Mouse (Mus musculus) urinary bladder, postnatal 4 days (tissue): ENCODE data around the gene BC025920.

ENCODE experiments used
- DNase-seq, 2 experiments: peaks; one replicate each; pipeline ENCODE4 v3.0.0; 2021 to 2022; ENCODE audit warnings: low spot score in 2 of 2

The BC025920 gene

GRCm38 (mm10) chr10:81605974-81606751 lies at the start of gene BC025920:
TSS of gene BC025920 (plus strand) at chr10:81606270.
- peak; percentile 95 for DNase-seq

- no peak for DNase-seq
Observed at GRCm38 (mm10) chr10:81556282-81556681, 49.8 kb upstream of the BC025920 start.

DNA sequence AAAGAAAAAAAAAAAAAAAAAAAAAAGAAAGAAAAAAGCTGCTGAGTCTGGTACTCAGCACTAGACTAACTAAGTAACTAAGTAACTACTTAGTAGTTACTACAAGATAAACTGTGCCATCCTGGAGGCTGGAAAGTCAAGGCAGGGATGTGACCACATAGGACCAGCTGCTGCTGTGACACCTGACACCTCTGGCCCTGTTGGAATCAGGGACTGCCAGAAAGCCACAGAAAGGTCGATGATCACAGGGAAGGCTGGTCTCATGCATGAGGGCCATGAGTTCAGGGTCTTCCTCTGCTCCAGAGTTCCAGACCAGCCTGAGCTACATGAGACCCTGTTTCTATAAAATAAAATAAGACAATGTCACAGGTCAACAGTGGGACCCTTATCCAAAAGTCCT lies 48.6 kb upstream of the BC025920 start:
- no peak for DNase-seq

DNA sequence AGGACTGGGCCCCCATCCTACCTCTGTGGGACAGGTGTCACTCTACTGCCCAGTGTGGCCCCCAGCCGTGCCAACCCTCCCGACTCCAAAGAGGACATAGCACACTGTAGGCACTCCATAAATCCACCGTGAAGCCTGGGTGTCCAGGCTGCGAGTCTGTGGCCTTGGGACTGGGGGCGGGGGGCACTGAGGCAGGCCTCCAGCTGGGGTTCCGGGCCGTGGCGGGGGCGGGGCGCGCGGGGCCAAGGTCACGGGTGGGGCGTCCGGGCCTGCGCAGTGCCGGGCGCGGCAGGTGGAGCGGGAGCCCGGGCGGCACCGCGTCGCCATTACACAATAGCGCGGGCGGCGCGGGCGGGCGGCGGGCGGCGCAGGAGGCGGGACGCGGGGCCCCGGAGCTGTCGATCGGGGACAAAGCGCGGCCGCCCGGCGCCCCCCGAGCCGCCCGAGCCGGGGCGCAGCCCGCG lies 46.9 kb upstream of the BC025920 start, which contains the start of gene Aes:
Aes (plus strand) TSS at position 326 of the 464 bp plus-strand sequence.
- peak; percentile 78 to 82 for DNase-seq

DNA sequence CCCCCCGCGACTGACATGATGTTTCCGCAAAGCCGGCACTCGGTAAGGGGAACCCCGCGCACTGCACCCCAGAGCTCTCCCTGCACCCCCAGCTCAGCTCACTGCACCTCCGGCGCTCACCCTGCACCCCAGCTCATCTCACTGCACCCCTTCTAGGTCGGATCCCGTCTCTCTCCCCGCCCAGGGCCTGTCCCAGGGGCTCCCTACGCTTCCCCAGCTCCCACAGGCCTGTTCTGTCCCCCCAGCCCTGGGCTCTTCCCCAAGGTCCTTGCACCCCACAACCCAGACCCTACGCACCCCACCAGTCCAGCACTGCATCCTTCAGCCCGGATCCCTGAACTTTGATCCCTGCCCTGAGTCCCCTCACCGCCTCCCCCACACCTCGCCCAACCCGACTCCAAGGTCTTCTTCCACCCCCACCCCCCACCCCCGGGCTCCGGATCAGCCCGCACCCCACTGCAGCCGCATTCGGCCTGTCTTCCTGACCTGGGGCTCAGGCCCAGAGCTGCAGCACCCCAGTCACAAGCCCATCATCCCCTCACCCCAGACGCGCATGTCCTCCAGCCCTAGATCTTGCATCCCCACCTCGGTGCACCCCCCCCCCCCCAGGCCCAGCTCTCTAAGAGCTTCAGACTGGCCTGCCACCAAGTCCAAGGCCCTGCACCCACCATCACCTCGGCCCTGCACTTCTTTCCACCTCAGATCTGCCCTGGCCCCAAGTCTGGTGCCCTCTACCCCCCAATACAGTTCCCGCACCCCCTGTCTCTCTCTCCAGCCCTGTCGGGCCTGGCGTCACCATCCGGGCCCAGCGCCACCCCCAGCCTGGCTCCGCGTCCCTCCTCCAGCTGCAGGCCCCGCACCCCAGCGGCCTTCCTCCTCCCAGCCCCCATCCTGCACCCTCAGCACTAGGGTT lies 46.2 kb upstream of the BC025920 start:
- DNase-seq, result peak in 1 of 2 experiments; percentile 66

- no peak for DNase-seq
Observed at GRCm38 (mm10) chr10:81560719-81561459, 45.2 kb upstream of the BC025920 start.

- no peak for DNase-seq
Observed at GRCm38 (mm10) chr10:81562411-81562810, 43.7 kb upstream of the BC025920 start.

DNA sequence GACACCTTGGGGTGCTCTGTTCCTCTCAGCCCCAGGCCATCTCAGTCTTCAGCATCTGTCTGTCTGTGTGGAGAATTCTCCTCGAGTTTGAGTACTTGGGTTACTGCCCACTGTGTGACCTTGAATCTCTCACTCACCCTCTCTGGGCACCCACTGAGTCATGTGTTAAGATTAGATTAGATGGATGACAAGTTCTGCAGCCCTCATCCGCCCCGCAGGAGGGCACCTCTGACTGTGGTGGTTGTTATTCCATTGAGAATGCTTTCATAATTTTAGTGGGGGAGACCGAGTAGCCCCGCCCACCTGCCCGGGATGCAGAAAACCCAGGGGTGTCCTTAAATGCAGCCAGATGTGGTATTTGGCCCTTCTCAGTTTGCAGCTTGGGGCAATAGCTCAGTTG lies 42.6 kb upstream of the BC025920 start:
- DNase-seq, result no peak

DNA sequence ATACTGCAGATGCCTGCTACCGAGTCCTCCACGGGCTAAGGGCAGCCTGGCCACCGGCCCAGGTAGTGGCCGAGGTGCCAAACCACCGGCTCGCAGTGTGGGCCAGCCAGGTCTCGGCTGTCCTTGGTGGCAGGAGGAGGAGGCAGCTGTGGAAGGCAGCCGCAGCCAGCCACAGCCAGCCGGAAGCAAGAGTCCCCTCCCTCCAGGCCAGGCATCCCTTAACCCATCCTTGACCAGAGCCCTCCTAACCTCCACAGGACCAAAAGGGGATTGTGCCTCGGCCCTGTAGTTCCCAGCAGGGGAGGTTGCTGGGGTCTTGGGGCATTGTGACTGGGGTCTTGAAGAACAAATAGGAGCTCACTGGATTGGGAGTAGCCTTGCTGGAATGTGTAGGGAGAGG lies 41.9 kb upstream of the BC025920 start:
- DNase-seq, result peak in 1 of 2 experiments; percentile 60

DNA sequence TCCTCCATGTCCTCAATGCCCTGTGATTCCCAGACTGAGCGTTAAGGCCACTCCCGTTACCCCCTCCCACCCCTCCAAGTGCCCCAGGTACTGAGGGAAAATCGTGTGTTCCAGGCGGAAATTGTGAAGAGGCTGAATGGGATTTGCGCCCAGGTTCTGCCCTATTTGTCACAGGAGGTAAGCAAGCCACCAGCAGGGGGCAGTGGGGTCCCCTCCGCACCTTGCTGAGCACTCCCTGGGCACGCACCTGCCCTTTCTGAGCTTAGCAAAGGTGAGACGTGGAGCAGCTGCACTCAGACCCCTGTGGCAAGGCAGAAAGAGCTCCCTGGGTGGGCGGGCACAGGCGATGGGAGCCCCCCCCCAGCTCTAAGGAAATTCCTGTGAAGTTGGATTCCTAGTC lies 41.3 kb upstream of the BC025920 start:
- DNase-seq, result no peak

GRCm38 (mm10) chr10:81565257-81566228 lies 40.5 kb upstream of the BC025920 start:
- no peak for DNase-seq

- peak in 1 of 2 experiments; percentile 75 for DNase-seq
Observed at GRCm38 (mm10) chr10:81568381-81569191, 37.5 kb upstream of the BC025920 start.

- no peak for DNase-seq
Observed at GRCm38 (mm10) chr10:81569507-81570237, 36.4 kb upstream of the BC025920 start.

DNA sequence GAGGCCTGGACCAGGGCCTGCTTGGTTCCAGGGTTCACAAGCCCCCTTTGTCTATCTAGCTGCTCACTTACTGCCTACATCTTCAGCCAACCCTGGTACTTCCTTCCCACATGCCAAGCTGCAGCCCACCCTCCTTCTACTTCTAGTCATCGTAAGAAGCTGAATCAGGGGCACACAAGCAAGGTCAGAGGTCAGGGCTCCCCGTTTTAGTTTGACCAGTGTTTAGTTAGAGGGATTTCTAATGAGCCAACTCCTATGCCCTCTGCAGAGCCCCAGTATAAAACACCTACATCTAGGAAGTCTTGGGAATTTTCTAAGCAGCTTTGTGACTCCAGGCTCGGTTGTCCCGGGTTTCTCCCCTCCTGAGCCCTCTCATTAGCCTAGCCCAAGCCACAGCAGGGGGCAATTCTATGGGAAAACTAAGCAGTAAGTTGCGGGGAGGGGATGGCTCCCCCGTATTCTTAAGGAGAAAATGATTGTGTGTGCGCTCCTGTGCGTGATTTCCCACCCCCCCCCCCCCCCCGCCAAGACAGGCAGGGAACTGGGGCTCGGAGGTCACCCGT lies 35.8 kb upstream of the BC025920 start:
- no peak for DNase-seq

- DNase-seq, result peak; percentile 93 to 95
Observed at GRCm38 (mm10) chr10:81570831-81571500, 35.1 kb upstream of the BC025920 start.

DNA sequence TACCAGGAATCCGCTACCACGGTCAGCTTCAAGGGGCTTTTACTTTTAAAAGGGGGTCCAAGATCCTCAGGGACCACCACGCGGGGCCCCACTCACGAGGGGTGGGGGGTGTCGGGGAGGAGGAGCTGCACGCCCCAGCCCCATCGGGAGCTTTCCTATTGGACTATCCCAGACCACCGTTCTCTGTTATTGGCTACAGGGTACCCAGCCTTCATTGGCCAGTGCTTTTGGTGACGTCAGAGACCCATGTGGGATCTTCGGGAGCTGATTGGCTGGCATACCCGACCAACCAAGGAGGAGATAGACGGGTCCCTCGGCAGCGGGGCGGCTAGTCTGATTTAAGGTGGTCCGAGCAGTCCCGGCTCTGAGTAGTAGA lies 34.6 kb upstream of the BC025920 start:
- peak; percentile 99 for DNase-seq

GRCm38 (mm10) chr10:81572133-81572671 lies 33.9 kb upstream of the BC025920 start:
- DNase-seq, result no peak

DNA sequence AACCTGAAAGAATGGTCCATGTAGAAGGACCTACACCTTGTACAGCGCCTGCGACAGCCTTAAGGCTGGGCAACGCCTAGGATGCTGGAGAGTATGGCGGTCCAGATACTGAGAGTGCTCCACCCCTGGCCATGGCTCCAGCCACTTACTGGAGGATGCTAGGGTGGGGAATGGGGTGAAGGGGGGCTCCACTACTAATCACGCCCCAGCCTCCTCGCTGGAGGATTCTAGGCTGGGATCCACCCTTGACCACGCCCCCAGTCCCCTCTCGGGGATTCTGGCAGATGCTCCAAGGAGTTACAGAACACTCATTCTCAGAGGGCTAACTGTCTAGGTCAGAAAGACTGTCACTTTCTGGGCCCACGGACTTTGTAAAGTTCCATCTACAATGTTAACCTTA lies 33.1 kb upstream of the BC025920 start:
- DNase-seq, result peak; percentile 77 to 82
